Mouse (Mus musculus) lung, adult 10 weeks (tissue): ENCODE results near the gene Tpd52l2. TPM values are rescaled to one million over a fixed set of nuclear protein-coding genes. Genes with fewer than 3 reads are reported as not detected.

Source experiments
- polyA plus RNA-seq: library from polyadenylated mRNA; stranded (reverse); fragments of 350-450 nt; fragmentation: Illumina TruSeq; extraction: RNeasy Lipid Tissue Mini Kit (QIAGEN cat#74804); gene quantifications from one replicate; pipeline ENCODE4 v1.2.3, GENCODE M21; 2014; ENCODE audit warnings: low read depth, low replicate concordance; ENCODE audit not compliant: insufficient read depth

The Tpd52l2 gene
- 87.0 TPM for polyA plus RNA-seq

DNA sequence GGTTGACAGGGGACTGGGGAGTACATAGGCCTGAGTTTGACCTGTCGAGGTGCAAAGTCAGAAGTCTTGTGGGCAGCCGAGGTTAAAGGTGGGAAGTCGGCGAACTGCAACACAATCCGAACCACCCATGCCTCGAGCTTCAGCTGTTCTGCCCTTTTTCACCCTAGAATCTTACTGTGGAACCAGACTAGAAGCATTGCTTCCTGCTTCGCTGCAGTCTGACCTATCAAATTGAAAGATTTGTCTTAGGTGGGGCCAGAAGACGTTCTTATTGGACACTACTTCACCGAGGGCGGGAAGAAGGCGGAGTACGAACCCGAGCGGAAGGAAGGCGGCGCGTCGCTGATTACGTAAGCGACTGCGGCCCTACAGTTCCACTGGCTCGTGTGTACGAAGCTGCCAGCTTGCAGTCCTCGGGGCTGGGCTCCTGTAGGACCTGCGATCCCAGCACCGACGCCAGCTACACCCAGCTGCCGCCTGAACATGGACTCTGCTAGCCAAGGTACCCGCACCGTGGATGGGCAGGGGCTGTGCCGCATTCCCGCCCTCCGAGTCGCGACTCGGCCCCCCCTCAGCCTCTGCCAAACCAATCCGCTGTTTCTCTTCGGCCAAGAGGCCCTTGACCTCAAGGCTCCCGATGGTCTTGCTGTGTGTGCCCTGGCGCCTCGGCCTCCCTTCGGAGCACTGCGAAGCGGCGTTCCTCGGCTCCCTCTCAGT, at the start of gene Tpd52l2:
Gene Tpd52l2 (plus strand): TSS at position 312 of the 717 bp plus-strand sequence.

GRCm38 (mm10) chr2:181459153-181459672, 37.7 kb upstream of the Tpd52l2 start, which contains the start of gene Zbtb46:
Gene Zbtb46 (minus strand): TSS chr2:181459426.

GRCm38 (mm10) chr2:181493156-181493927, 3.6 kb upstream of the Tpd52l2 start, which contains the start of gene Abhd16b:
Gene Abhd16b (plus strand): TSS chr2:181493206.

GRCm38 (mm10) chr2:181520118-181520935, 23.4 kb downstream of the Tpd52l2 start, which contains the start of gene Dnajc5:
Gene Dnajc5 (plus strand): TSS chr2:181520485.

Other genes starting within 250 kb of the Tpd52l2 start
- gene Gmeb2, start 209.1 kb upstream of the Tpd52l2 start, polyA plus RNA-seq, result 7.6 TPM
- gene Stmn3, start 182.6 kb upstream of the Tpd52l2 start, polyA plus RNA-seq, result 0.21 TPM
- gene Rtel1, start 177.4 kb upstream of the Tpd52l2 start, polyA plus RNA-seq, result 9.1 TPM
- 16.6 TPM for gene Zgpat, start 132.2 kb upstream of the Tpd52l2 start, polyA plus RNA-seq
- gene Arfrp1, start 131.7 kb upstream of the Tpd52l2 start, polyA plus RNA-seq, result 50.5 TPM
- gene Lime1, start 117.1 kb upstream of the Tpd52l2 start, polyA plus RNA-seq, result 18.4 TPM
- gene Zbtb46, start 37.7 kb upstream of the Tpd52l2 start, polyA plus RNA-seq, result 7.0 TPM
- not detected for gene Abhd16b, start 3.9 kb upstream of the Tpd52l2 start, polyA plus RNA-seq
- 21.3 TPM for gene Dnajc5, start 23.3 kb downstream of the Tpd52l2 start, polyA plus RNA-seq
- gene Uckl1, start 87.8 kb downstream of the Tpd52l2 start, polyA plus RNA-seq, result 36.1 TPM
- gene Prpf6, start 94.7 kb downstream of the Tpd52l2 start, polyA plus RNA-seq, result 23.2 TPM
- 5.6 TPM for gene Zfp512b, start 95.7 kb downstream of the Tpd52l2 start, polyA plus RNA-seq
- gene Samd10, start 102.1 kb downstream of the Tpd52l2 start, polyA plus RNA-seq, result 7.1 TPM
- not detected for gene Gm29797, start 159.9 kb downstream of the Tpd52l2 start, polyA plus RNA-seq
- gene Sox18, start 174.5 kb downstream of the Tpd52l2 start, polyA plus RNA-seq, result 89.4 TPM
- 8.7 TPM for gene Tcea2, start 183.2 kb downstream of the Tpd52l2 start, polyA plus RNA-seq
- gene Rgs19, start 196.8 kb downstream of the Tpd52l2 start, polyA plus RNA-seq, result 29.7 TPM
- gene Lkaaear1, start 201.3 kb downstream of the Tpd52l2 start, polyA plus RNA-seq, result not detected
- not detected for gene Oprl1, start 217.9 kb downstream of the Tpd52l2 start, polyA plus RNA-seq